Mouse (Mus musculus): ENCODE measurements around the gene Psme2.

GRCm38 (mm10) chr14:55584303-55584701, 6.6 kb downstream of the Psme2 start:
- TF ChIP-seq CTCF (IDR thresholded peaks at IDR 0.05; ENCODE audit: insufficient read depth, low read length) (no peak), POLR2A (IDR thresholded peaks at IDR 0.05; ENCODE audit: borderline replicate concordance, extremely low read depth, low read depth, low read length) (no peak)
